Mouse (Mus musculus) MEL (cell line): ENCODE measurements at regions not wholly inside any gene's neighbourhood (a gene's known extent, or its start where the extent isn't known, plus 50 kb on each side); places are given as distances from the start of the nearest gene placed in this dataset.

ENCODE experiments used
- DNase-seq: peaks from one replicate; pipeline ENCODE4 v3.0.0; 2011; ENCODE audit warnings: low read depth, low spot score
- H3K27ac ChIP-seq: 2 replicates; pipeline ENCODE4 v1.5.1; 2012; ENCODE audit warnings: low read depth, mild to moderate bottlenecking, control low read depth, low read length, moderate library complexity; ENCODE audit not compliant: control insufficient read depth
- H3K27me3 ChIP-seq, 2 experiments: fragments of 150-350 bp in 1 of 2; sonication (generic) in 1 of 2; 2 replicates each; pipeline ENCODE4 v1.6.1; 2012; ENCODE audit warnings: low read length in 2 of 2, mild to moderate bottlenecking in 2 of 2, improper control_type of control experiment in 1 of 2, moderate library complexity in 1 of 2; ENCODE audit not compliant: insufficient read depth in 2 of 2, control insufficient read depth in 1 of 2
- H3K36me3 ChIP-seq, 2 experiments: 2 replicates each; pipeline ENCODE4 v1.6.1; 2012 to 2014; ENCODE audit warnings: low read length in 2 of 2, improper control_type of control experiment in 1 of 2, inconsistent platforms in 1 of 2, mild to moderate bottlenecking in 1 of 2; ENCODE audit not compliant: insufficient read depth in 2 of 2, control insufficient read depth in 1 of 2
- H3K4me1 ChIP-seq, 2 experiments: fragments of 150-350 bp in 1 of 2; sonication (generic) in 1 of 2; 2 replicates each; pipeline ENCODE4 v1.6.1; 2012; ENCODE audit warnings: low read length in 2 of 2, improper control_type of control experiment in 1 of 2, mild to moderate bottlenecking in 1 of 2; ENCODE audit not compliant: insufficient read depth in 2 of 2, control insufficient read depth in 1 of 2
- H3K4me3 ChIP-seq, 2 experiments: fragments of 150-350 bp in 1 of 2; sonication (generic) in 1 of 2; 2 replicates each; pipeline ENCODE4 v1.5.1; 2012; ENCODE audit warnings: low read depth in 2 of 2, low read length in 2 of 2, mild to moderate bottlenecking in 2 of 2, moderate library complexity in 2 of 2, control low read depth in 1 of 2, improper control_type of control experiment in 1 of 2; ENCODE audit not compliant: control insufficient read depth in 1 of 2, insufficient read depth in 1 of 2
- H3K79me2 ChIP-seq: 2 replicates; pipeline ENCODE4 v1.6.1; 2012; ENCODE audit warnings: mild to moderate bottlenecking, low read length, moderate library complexity; ENCODE audit not compliant: control insufficient read depth, poor library complexity, insufficient read depth
- H3K9ac ChIP-seq: 2 replicates; pipeline ENCODE4 v1.6.1; 2012; ENCODE audit warnings: low read depth, mild to moderate bottlenecking, control low read depth, low read length, moderate library complexity; ENCODE audit not compliant: control insufficient read depth, poor library complexity, severe bottlenecking
- H3K9me3 ChIP-seq: fragments of 150-350 bp; sonication (generic); replicated peaks from 2 replicates; pipeline ENCODE4 v1.6.1; 2012; ENCODE audit warnings: mild to moderate bottlenecking, low read length, improper control_type of control experiment, moderate library complexity; ENCODE audit not compliant: insufficient read depth
- CHD1 ChIP-seq: IDR thresholded peaks from 2 replicates; pipeline ENCODE4 v1.6.1; 2012; ENCODE audit warnings: low read depth, mild to moderate bottlenecking, inconsistent platforms, low read length, improper control_type of control experiment
- CTCF ChIP-seq, 3 experiments: IDR thresholded peaks in 2 of 3; conservative IDR thresholded peaks in 1 of 3; 2 replicates each; pipeline ENCODE4 v1.5.1; 2011 to 2012; ENCODE audit warnings: low read length in 3 of 3, low read depth in 2 of 3, mild to moderate bottlenecking in 2 of 3, improper control_type of control experiment in 1 of 3, inconsistent platforms in 1 of 3, mixed read lengths in 1 of 3, moderate library complexity in 1 of 3; ENCODE audit not compliant: control insufficient read depth in 1 of 3, insufficient read depth in 1 of 3, poor library complexity in 1 of 3, severe bottlenecking in 1 of 3
- ELF1 ChIP-seq: IDR thresholded peaks from 2 replicates; pipeline ENCODE4 v1.6.1; 2014; ENCODE audit warnings: low read depth, mild to moderate bottlenecking, inconsistent platforms, low read length, improper control_type of control experiment, moderate library complexity
- ETS1 ChIP-seq: IDR thresholded peaks from 2 replicates; pipeline ENCODE4 v1.6.1; 2012; ENCODE audit warnings: low read depth, mild to moderate bottlenecking, inconsistent platforms, low read length, improper control_type of control experiment, moderate library complexity
- GABPA ChIP-seq: IDR thresholded peaks from 2 replicates; pipeline ENCODE4 v1.6.1; 2012; ENCODE audit warnings: low read depth, mild to moderate bottlenecking, inconsistent platforms, low read length, improper control_type of control experiment, moderate library complexity
- GATA1 ChIP-seq: IDR thresholded peaks from 2 replicates; pipeline ENCODE4 v1.6.1; 2011; ENCODE audit warnings: low read depth, low read length, improper control_type of control experiment
- MAFK ChIP-seq: IDR thresholded peaks from 2 replicates; pipeline ENCODE4 v1.6.1; 2011; ENCODE audit warnings: low read depth, mild to moderate bottlenecking, low read length, improper control_type of control experiment, borderline replicate concordance
- MAX ChIP-seq: IDR thresholded peaks from 2 replicates; pipeline ENCODE4 v1.6.1; 2011; ENCODE audit warnings: low read length, improper control_type of control experiment
- MAZ ChIP-seq: IDR thresholded peaks from 2 replicates; pipeline ENCODE4 v1.6.1; 2012; ENCODE audit warnings: low read depth, mild to moderate bottlenecking, inconsistent platforms, low read length, improper control_type of control experiment
- MEF2A ChIP-seq: IDR thresholded peaks from 2 replicates; pipeline ENCODE4 v1.6.1; 2014; ENCODE audit warnings: low read depth, mild to moderate bottlenecking, inconsistent platforms, low read length, improper control_type of control experiment; ENCODE audit not compliant: poor library complexity, insufficient replicate concordance, severe bottlenecking; ENCODE audit errors: extremely low read depth
- MYB ChIP-seq: IDR thresholded peaks from 2 replicates; pipeline ENCODE4 v1.6.1; 2011; ENCODE audit warnings: mild to moderate bottlenecking, low read depth, low read length, improper control_type of control experiment
- MYC ChIP-seq: IDR thresholded peaks from 2 replicates; pipeline ENCODE4 v1.6.1; 2011; ENCODE audit warnings: low read depth, mild to moderate bottlenecking, low read length, improper control_type of control experiment, moderate library complexity
- NELFE ChIP-seq: IDR thresholded peaks from 2 replicates; pipeline ENCODE4 v1.6.1; 2011; ENCODE audit warnings: low read depth, low read length, improper control_type of control experiment
- POLR2A ChIP-seq, 2 experiments: IDR thresholded peaks; 2 replicates each; pipeline ENCODE4 v1.6.1; 2011 to 2012; ENCODE audit warnings: low read length in 2 of 2, mild to moderate bottlenecking in 2 of 2, control low read depth in 1 of 2, improper control_type of control experiment in 1 of 2, low read depth in 1 of 2, moderate library complexity in 1 of 2; ENCODE audit not compliant: control insufficient read depth in 1 of 2, insufficient read depth in 1 of 2, poor library complexity in 1 of 2
- POLR2AphosphoS2 ChIP-seq: IDR thresholded peaks from 2 replicates; pipeline ENCODE4 v1.6.1; 2011; ENCODE audit warnings: low read length, improper control_type of control experiment
- POLR2AphosphoS5 ChIP-seq: IDR thresholded peaks from 2 replicates; pipeline ENCODE4 v1.6.1; 2012; ENCODE audit warnings: low read depth, borderline replicate concordance, mild to moderate bottlenecking, inconsistent platforms, low read length, moderate library complexity, mixed read lengths
- RAD21 ChIP-seq: IDR thresholded peaks from 2 replicates; pipeline ENCODE4 v1.6.1; 2011; ENCODE audit warnings: mild to moderate bottlenecking, low read depth, low read length, improper control_type of control experiment
- SIN3A ChIP-seq: IDR thresholded peaks from 2 replicates; pipeline ENCODE4 v1.6.1; 2012; ENCODE audit warnings: low read length, improper control_type of control experiment, inconsistent platforms
- SMC3 ChIP-seq: IDR thresholded peaks from 2 replicates; pipeline ENCODE4 v1.6.1; 2011; ENCODE audit warnings: low read depth, low read length, improper control_type of control experiment
- TAL1 ChIP-seq: IDR thresholded peaks from 2 replicates; pipeline ENCODE4 v1.6.1; 2012; ENCODE audit warnings: mild to moderate bottlenecking, inconsistent platforms, low read length, moderate library complexity, mixed read lengths
- TBP ChIP-seq: IDR thresholded peaks from 2 replicates; pipeline ENCODE4 v1.8.0; 2011; ENCODE audit warnings: low read depth, low read length, improper control_type of control experiment
- UBTF ChIP-seq: IDR thresholded peaks from 2 replicates; pipeline ENCODE4 v1.6.1; 2012; ENCODE audit warnings: low read depth, mild to moderate bottlenecking, inconsistent platforms, low read length, improper control_type of control experiment, moderate library complexity, borderline replicate concordance; ENCODE audit not compliant: insufficient read depth
- ZC3H11A ChIP-seq: IDR thresholded peaks from 2 replicates; pipeline ENCODE4 v1.6.1; 2012; ENCODE audit warnings: low read depth, mild to moderate bottlenecking, inconsistent platforms, low read length, improper control_type of control experiment
- ZMIZ1 ChIP-seq: IDR thresholded peaks from 2 replicates; pipeline ENCODE4 v1.6.1; 2012; ENCODE audit warnings: low read depth, mild to moderate bottlenecking, inconsistent platforms, low read length, improper control_type of control experiment, moderate library complexity

- H3K27ac ChIP-seq, result no peak overlapping the region
- TF ChIP-seq ELF1 (no peak), POLR2AphosphoS2 (no peak), CHD1 (no peak), POLR2A (IDR thresholded peaks at IDR 0.05; ENCODE audit: control insufficient read depth in 1 of 2, insufficient read depth in 1 of 2, low read depth in 1 of 2, low read length in 2 of 2, poor library complexity in 1 of 2) (no peak), NELFE (no peak), GATA1 (no peak), GABPA (no peak), MYC (no peak), UBTF (no peak), TAL1 (no peak), SIN3A (no peak), MAX (no peak), TBP (no peak), SMC3 (no peak), RAD21 (no peak), ZMIZ1 (no peak), ZC3H11A (no peak)
- DNase-seq, result no peak
- no peak overlapping the region for H3K9ac ChIP-seq
- no peaks in the 10 kb centered on the region for H3K9me3 ChIP-seq
- no peaks in the 10 kb centered on the region for H3K36me3 ChIP-seq
- no peaks in the 10 kb centered on the region for H3K79me2 ChIP-seq
- no peak overlapping the region for H3K4me3 ChIP-seq
- H3K4me1 ChIP-seq, result no peaks in the 10 kb centered on the region
- no peaks in the 10 kb centered on the region for H3K27me3 ChIP-seq
Observed at GRCm38 (mm10) chr3:39320851-39321250, 434.1 kb downstream of the Fat4 start.

GRCm38 (mm10) chr3:39322225-39322624, 435.5 kb downstream of the Fat4 start:
- no peaks in the 10 kb centered on the region for H3K4me1 ChIP-seq
- no peaks in the 10 kb centered on the region for H3K79me2 ChIP-seq
- no peak overlapping the region for H3K27ac ChIP-seq
- H3K36me3 ChIP-seq, result no peaks in the 10 kb centered on the region
- H3K4me3 ChIP-seq, result no peak overlapping the region
- H3K9me3 ChIP-seq, result no peaks in the 10 kb centered on the region
- no peak for TF ChIP-seq MEF2A
- TF ChIP-seq UBTF, result no peak
- no peak for TF ChIP-seq MAFK
- no peak for TF ChIP-seq ETS1
- no peak for TF ChIP-seq ZC3H11A
- TF ChIP-seq MAZ, result no peak
- no peak for TF ChIP-seq POLR2A (IDR thresholded peaks at IDR 0.05; ENCODE audit: control insufficient read depth in 1 of 2, insufficient read depth in 1 of 2, low read depth in 1 of 2, low read length in 2 of 2, poor library complexity in 1 of 2)
- TF ChIP-seq MYB, result no peak
- TF ChIP-seq POLR2AphosphoS5, result no peak
- TF ChIP-seq MYC, result no peak
- TF ChIP-seq MAX, result no peak
- TF ChIP-seq CTCF (IDR thresholded peaks at IDR 0.05 in 2 of 3, conservative IDR thresholded peaks at IDR 0.05 in 1 of 3; ENCODE audit: control insufficient read depth in 1 of 3, insufficient read depth in 1 of 3, low read depth in 2 of 3, low read length in 3 of 3, poor library complexity in 1 of 3, severe bottlenecking in 1 of 3), result no peak
- no peak for TF ChIP-seq NELFE
- TF ChIP-seq RAD21, result no peak
- TF ChIP-seq TAL1, result no peak
- no peak for TF ChIP-seq GABPA
- no peak overlapping the region for H3K9ac ChIP-seq
- DNase-seq, result no peak
- H3K27me3 ChIP-seq, result no peaks in the 10 kb centered on the region
